Mouse (Mus musculus): Measurements from ENCODE around the gene Ppp1r26. TPM values are rescaled to one million over a fixed set of nuclear protein-coding genes. Genes with fewer than 3 reads are reported as not detected.

Gene Ppp1r26
- polyA plus RNA-seq, 1 experiment from 2014 or later = 11.5 TPM

DNA sequence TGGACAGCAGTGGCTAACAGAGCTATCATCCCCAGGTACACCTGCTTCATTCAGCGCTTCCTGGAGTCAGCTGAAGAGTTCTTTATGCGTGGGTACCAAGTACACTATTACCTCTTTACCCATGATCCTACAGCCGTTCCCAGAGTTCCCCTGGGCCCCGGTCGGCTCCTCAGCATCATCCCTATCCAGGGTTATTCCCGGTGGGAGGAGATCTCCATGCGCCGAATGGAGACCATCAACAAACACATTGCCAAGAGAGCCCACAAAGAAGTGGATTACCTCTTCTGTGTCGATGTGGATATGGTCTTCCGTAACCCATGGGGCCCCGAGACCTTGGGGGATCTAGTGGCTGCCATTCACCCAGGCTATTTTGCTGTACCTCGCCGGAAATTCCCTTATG lies 58.1 kb downstream of the Ppp1r26 start:
- Histone ChIP-seq H3K27me3 (replicated peaks; ENCODE audit: control insufficient read depth, insufficient read depth, low read length) (no peaks in the 10 kb centered on the region), H3K4me3 (replicated peaks; ENCODE audit: low read length) (no peak overlapping the region), H3K9ac (replicated peaks; ENCODE audit: low read depth, low read length) (no peak overlapping the region), H3K36me3 (ENCODE audit: control insufficient read depth, insufficient read depth) (no peaks in the 10 kb centered on the region), H3K27ac (ENCODE audit: low read length) (no peak overlapping the region), H3K4me2 (ENCODE audit: low read length) (no peak overlapping the region), H3K9me3 (ENCODE audit: control insufficient read depth, low read length) (no peaks in the 10 kb centered on the region), H3K4me1 (replicated peaks; ENCODE audit: control insufficient read depth, insufficient read depth, low read length) (no peaks in the 10 kb centered on the region)
- no peak for ATAC-seq
- WGBS = 92% methylated on average over 13 of the region's 13 CpGs

Other genes starting within 250 kb of the Ppp1r26 start
- gene 1700007K13Rik, start 19.5 kb downstream of the Ppp1r26 start, polyA plus RNA-seq (2015; fragmentation: Nextera tagmentation; extraction: Ambion mirVana) = 1.0 and 1.2 TPM in 2 replicates
- 50.9 and 60.0 TPM in 2 replicates for gene Mrps2, start 21.3 kb downstream of the Ppp1r26 start, polyA plus RNA-seq (2015; fragmentation: Nextera tagmentation; extraction: Ambion mirVana)
- 0.51 and 1.2 TPM in 2 replicates for gene Gbgt1, start 50.1 kb downstream of the Ppp1r26 start, polyA plus RNA-seq (2015; fragmentation: Nextera tagmentation; extraction: Ambion mirVana)
- gene Gm10134, start 59.3 kb downstream of the Ppp1r26 start, polyA plus RNA-seq (2015; fragmentation: Nextera tagmentation; extraction: Ambion mirVana) = 1.8 and 2.4 TPM in 2 replicates
- gene Ralgds, start 66.3 kb downstream of the Ppp1r26 start, polyA plus RNA-seq (2015; fragmentation: Nextera tagmentation; extraction: Ambion mirVana) = 83.5 and 83.7 TPM in 2 replicates
- not detected in 2 replicates for gene Cel, start 116.6 kb downstream of the Ppp1r26 start, polyA plus RNA-seq (2015; fragmentation: Nextera tagmentation; extraction: Ambion mirVana)
- gene Gtf3c5, start 137.0 kb downstream of the Ppp1r26 start, polyA plus RNA-seq (2015; fragmentation: Nextera tagmentation; extraction: Ambion mirVana) = 40.5 and 43.3 TPM in 2 replicates
- not detected in 2 replicates for gene Gfi1b, start 175.2 kb downstream of the Ppp1r26 start, polyA plus RNA-seq (2015; fragmentation: Nextera tagmentation; extraction: Ambion mirVana)
- 32.7 and 42.7 TPM in 2 replicates for gene Tsc1, start 194.4 kb downstream of the Ppp1r26 start, polyA plus RNA-seq (2015; fragmentation: Nextera tagmentation; extraction: Ambion mirVana)

All from forebrain, embryonic 16.5 days (tissue).